Mouse (Mus musculus): ENCODE measurements around the gene B3galt1.

- TF ChIP-seq CTCF (IDR thresholded peaks at IDR 0.05; ENCODE audit: extremely low read depth, insufficient read length, insufficient replicate concordance, low read depth, low read length) = no peak
- no peak for TF ChIP-seq POLR2A (IDR thresholded peaks at IDR 0.05; ENCODE audit: low read depth, low read length)
Measured at GRCm38 (mm10) chr2:68040752-68041151, 475.1 kb downstream of the B3galt1 start.
